Mouse (Mus musculus): ENCODE data around the gene Pcgf6.

Pcgf6 gene

GRCm38 (mm10) chr19:47050271-47051032 is at the start of gene Pcgf6:
Gene Pcgf6, minus strand, starts transcription at chr19:47050906.
- peak; percentile 81 for DNase-seq (ENCODE audit: low spot score)

GRCm38 (mm10) chr19:47090550-47091156 is 39.9 kb upstream of the Pcgf6 start, which contains the start of the genes Usmg5 and Pdcd11:
Gene Usmg5, minus strand, starts transcription at chr19:47090647.
Gene Pdcd11, plus strand, starts transcription at chr19:47090768.
- peak; percentile 97 for DNase-seq (ENCODE audit: low spot score)

GRCm38 (mm10) chr19:47089718-47090525 is 39.2 kb upstream of the Pcgf6 start:
- no peak for DNase-seq (ENCODE audit: low spot score)

GRCm38 (mm10) chr19:47088226-47088625 is 37.5 kb upstream of the Pcgf6 start:
- DNase-seq (ENCODE audit: low spot score) = no peak

- DNase-seq (ENCODE audit: low spot score) = peak; percentile 88
Measured at GRCm38 (mm10) chr19:47067924-47068611, 17.4 kb upstream of the Pcgf6 start.

GRCm38 (mm10) chr19:47067096-47067882 is 16.6 kb upstream of the Pcgf6 start, which contains the start of gene Taf5:
Gene Taf5, plus strand, starts transcription at chr19:47067746.
- peak; percentile 98 for DNase-seq (ENCODE audit: low spot score)

GRCm38 (mm10) chr19:47065860-47066259 is 15.2 kb upstream of the Pcgf6 start:
- no peak for DNase-seq (ENCODE audit: low spot score)

- DNase-seq (ENCODE audit: low spot score) = no peak
Measured at GRCm38 (mm10) chr19:47057684-47058083, 7.0 kb upstream of the Pcgf6 start.

- no peak for DNase-seq (ENCODE audit: low spot score)
Measured at GRCm38 (mm10) chr19:47053471-47053870, 2.8 kb upstream of the Pcgf6 start.

GRCm38 (mm10) chr19:47052927-47053326 is 2.2 kb upstream of the Pcgf6 start:
- no peak for DNase-seq (ENCODE audit: low spot score)

- no peak for DNase-seq (ENCODE audit: low spot score)
Measured at GRCm38 (mm10) chr19:47049840-47050239, 866 bp downstream of the Pcgf6 start.

GRCm38 (mm10) chr19:47049061-47049460 is 1.6 kb downstream of the Pcgf6 start:
- no peak for DNase-seq (ENCODE audit: low spot score)

- no peak for DNase-seq (ENCODE audit: low spot score)
Measured at GRCm38 (mm10) chr19:47047236-47047833, 3.4 kb downstream of the Pcgf6 start.

GRCm38 (mm10) chr19:47046343-47046742 is 4.4 kb downstream of the Pcgf6 start:
- no peak for DNase-seq (ENCODE audit: low spot score)

GRCm38 (mm10) chr19:47043608-47044007 is 7.1 kb downstream of the Pcgf6 start:
- DNase-seq (ENCODE audit: low spot score) = peak; percentile 10

GRCm38 (mm10) chr19:47040720-47041473 is 9.8 kb downstream of the Pcgf6 start:
- no peak for DNase-seq (ENCODE audit: low spot score)

- DNase-seq (ENCODE audit: low spot score) = no peak
Measured at GRCm38 (mm10) chr19:47036596-47036995, 14.1 kb downstream of the Pcgf6 start.

GRCm38 (mm10) chr19:47034916-47035315 is 15.8 kb downstream of the Pcgf6 start:
- DNase-seq (ENCODE audit: low spot score) = no peak

- no peak for DNase-seq (ENCODE audit: low spot score)
Measured at GRCm38 (mm10) chr19:47031770-47032169, 18.9 kb downstream of the Pcgf6 start.

GRCm38 (mm10) chr19:47029796-47030195 is 20.9 kb downstream of the Pcgf6 start:
- DNase-seq (ENCODE audit: low spot score) = no peak
